Mouse (Mus musculus): ENCODE data around the gene Smim22. TPM values are rescaled to one million over a fixed set of nuclear protein-coding genes. Genes with fewer than 3 reads are reported as not detected.

Gene Smim22
- total RNA-seq, 2 experiments from 2014 or later: not detected

DNA sequence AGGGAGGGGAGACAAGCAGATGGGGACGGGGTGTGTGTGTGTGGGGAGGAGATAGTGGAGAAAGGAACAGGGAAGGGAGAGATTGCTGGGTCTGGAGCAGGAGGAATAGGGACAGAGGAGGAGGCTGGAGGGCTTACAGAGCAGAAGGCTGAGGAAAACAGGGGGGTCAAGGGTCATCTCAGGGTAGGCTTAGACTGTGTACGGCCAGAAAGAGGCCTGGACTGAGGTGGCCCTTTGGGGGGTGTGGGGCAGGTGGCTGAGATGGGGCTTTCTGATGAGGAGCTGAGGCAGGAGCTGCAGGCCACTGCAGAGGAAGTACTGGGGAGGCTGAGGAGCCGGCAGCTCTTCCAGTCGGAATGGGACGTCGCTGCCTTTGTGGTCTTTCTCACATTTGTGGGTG lies 404 bp downstream of the Smim22 start:
- no peak for ATAC-seq (ENCODE audit: poor library complexity, severe bottlenecking)

DNA sequence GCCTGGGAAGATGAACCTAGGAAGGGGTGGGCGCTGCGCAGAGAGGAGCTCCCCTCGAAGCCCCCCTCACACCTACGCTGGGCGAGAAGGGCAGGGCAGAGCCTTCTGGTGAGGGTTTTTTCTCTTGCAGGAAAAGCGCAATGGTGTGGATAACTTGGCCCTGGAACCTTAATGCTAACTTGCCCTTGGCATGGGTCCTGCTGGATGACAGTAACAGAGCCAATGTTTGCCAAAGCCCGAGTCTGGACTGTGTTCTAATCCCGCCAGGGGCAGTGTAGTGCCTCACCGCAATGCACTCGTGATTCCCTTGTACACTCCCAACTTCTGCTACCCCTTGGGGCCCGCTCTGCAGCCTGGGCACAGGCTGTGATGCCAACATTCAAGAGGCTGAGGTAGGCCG lies 988 bp downstream of the Smim22 start:
- no peak for ATAC-seq (ENCODE audit: poor library complexity, severe bottlenecking)

- ATAC-seq (ENCODE audit: poor library complexity, severe bottlenecking): no peak
Measured at GRCm38 (mm10) chr16:5010371-5010935, 3.4 kb downstream of the Smim22 start.

DNA sequence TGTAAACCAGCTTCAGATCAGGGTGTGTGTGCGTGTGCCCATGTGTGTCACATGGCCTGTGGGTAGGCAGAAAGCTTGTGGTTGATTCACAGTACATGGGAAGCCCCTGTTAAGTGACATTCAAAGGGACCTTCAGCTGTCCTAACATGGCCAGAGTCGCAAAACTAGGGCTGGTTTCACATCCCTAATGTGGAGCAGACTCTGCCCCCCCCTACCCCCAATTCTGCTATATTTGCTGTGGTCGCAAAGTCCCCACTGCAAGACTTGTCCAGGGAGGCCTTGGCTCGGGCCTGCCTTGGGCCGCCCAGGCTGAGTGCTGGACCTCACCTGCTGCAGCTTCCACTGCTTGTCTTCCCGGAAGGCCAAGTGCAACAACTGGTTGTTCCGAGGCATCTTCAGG lies 4.2 kb downstream of the Smim22 start:
- ATAC-seq (ENCODE audit: poor library complexity, severe bottlenecking): 0 out of 2 replicates have a peak, but pooled peaks have one; percentile 0

DNA sequence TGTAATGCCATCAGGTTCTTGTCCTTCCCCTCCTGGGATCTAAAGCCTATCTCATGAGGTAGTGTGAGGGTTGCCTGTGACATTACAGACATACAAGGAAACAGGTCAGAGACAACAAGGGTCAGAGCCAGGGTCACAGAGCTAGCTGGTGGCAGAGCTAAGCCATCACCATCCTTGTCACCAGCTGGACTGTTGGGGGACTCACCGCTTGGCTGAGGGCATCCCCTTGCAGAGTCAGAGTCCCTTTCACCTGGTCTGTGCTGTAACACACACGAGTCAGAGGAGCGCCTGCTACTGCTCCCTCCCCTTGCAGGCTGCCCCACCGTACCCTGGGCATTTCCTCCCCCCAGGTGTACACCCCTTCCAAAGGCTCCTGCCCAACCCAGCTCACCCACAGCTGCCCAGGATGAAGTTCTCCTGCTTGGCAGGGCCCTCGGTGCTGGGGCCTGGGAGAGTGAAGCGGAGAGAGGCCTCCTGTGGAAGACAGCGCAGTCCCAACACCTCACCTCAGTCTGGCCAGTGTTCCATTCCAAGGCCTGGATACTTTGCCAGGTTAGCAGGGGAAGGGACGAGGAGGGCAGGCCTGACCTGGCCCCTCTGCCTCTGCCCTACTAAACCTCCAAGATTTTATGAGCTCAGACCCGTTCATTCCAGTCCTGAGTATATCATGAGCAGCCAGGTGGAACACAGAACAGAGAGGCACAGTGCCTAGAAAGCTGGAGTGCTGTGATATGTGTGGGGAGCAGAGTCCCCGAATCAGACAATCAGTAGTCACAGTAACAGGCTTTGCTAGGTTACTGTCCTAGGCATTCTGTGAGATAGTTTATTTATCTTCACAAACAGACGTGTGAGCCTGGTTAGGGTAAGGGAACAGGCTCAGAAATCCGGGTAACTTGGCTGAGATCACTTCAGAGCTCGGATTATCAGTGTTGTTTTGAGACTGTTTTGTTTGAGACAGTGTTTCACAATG lies 5.2 kb downstream of the Smim22 start:
- no peak for ATAC-seq (ENCODE audit: poor library complexity, severe bottlenecking)

GRCm38 (mm10) chr16:5013054-5013838 lies 6.2 kb downstream of the Smim22 start, which contains the start of gene Rogdi:
TSS of gene Rogdi (minus strand) at chr16:5013553.
- ATAC-seq (ENCODE audit: poor library complexity, severe bottlenecking): peak; percentile 91

- ATAC-seq (ENCODE audit: poor library complexity, severe bottlenecking): no peak
Measured at GRCm38 (mm10) chr16:5014578-5014977, 7.5 kb downstream of the Smim22 start.

DNA sequence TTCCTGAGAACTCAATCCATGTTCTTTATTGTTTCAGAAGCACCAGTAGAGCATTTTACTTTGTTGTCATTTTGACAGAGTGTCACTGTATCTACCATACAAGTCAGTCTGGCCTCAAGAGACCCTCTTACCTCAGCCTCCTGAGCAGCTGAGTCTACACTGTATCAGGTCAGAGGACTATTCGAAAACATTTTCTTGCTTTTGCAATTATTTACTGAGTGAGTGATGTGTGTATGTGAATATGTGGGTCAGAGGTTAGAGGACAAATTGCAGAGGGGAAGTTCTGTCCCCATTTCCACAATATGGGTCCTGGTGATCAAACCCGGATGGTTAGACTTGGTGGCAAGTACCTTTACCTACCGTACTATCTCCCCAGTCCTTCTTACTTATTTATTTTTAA lies 16.9 kb downstream of the Smim22 start:
- no peak for ATAC-seq (ENCODE audit: poor library complexity, severe bottlenecking)

- ATAC-seq (ENCODE audit: poor library complexity, severe bottlenecking): peak; percentile 100
Measured at GRCm38 (mm10) chr16:5029847-5030246, 22.8 kb downstream of the Smim22 start.

DNA sequence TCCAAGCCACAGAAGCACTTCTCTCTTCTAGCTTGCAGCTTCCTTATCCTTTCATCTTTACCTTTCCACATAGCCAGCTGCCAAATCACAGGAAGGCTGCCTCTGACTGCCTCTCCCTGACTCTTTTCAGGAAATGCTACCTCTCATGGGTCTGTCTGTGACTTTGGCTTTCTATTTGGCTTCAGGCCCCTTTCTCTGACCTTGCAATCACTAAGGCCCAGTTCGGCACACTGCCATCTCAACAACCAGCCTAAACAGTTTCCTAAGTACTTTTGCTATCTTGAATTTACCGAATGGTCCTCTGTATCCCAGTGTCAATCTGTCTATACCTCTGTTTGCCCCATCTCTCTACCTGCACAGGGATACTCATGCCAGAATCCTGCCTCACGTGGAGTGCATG lies 28.5 kb downstream of the Smim22 start:
- peak; percentile 47; the same call in 1 of the 2 replicates for ATAC-seq (ENCODE audit: poor library complexity, severe bottlenecking)

GRCm38 (mm10) chr16:5036649-5037234 lies 29.7 kb downstream of the Smim22 start:
- ATAC-seq (ENCODE audit: poor library complexity, severe bottlenecking): no peak

DNA sequence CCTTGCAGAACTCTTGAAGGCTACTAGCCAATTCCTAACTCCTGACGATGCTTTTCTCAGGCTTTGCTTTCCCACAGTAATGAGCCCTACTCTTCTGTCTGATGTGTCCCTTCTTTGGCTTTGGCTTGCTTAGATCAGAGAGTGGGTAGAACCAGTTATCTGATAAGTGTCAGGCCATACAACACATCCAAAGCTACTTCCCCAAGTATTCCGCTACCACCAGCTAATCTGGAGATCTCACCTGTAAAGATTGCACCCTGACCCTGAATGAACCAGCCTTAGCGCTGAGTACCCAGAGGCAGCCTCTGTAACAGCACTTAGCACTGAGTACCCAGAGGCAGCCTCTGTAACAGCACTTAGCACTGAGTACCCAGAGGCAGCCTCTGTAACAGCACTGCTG lies 38.2 kb downstream of the Smim22 start:
- no peak for ATAC-seq (ENCODE audit: poor library complexity, severe bottlenecking)

DNA sequence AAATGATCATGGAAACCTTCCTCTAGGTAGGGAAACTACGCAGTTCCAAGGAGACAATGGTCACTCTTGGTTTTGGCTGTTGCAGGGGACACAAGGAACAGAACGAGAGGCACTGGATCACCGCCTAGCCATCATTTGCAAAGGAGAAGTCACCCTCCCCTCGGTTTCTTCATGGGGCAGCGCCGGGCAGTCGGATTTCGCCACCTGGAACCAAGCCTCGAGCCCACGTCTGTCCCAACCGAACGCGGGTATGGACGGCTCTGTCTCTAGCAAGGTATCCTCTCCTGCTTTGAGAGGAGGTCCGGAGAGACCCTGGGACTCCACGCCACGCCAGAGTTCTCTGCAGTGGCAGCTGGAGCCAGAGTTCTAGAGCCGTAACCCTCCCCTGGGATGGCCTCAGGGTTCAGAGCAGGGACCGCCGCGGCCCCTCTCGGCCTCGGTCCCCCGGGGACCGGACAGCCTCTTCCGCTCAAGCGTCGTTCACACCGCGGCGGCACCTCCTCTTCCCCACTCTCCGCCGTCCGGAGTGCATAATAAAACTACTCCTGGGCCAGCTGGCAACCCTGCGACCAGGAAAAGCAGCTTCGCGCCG lies 42.2 kb downstream of the Smim22 start:
- ATAC-seq (ENCODE audit: poor library complexity, severe bottlenecking): peak; percentile 59

DNA sequence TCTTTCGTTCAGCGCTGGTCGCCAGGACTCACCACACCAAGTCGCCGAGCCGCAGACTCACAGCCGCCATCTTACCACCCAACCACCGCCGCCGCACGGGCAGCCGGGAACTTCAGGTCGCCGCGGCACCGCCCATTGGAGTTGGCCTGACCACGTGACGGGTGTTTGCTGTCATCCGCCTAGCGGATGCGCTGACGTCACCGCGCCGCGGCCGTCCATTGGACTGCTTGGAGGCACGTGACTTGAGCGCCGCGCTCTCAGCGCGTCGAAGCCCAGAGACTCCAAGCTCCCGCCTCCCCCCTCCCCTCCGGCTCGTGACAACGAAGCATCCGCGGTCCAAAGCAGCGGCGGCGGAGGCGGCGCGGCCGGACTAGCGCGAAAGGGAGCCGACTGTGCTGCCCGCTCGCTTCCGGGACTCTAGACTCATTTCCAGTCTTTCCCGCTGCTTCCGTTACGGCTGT lies 42.7 kb downstream of the Smim22 start, which contains the start of the genes Glyr1 and Ubn1:
Glyr1 (minus strand) TSS at position 90 of the 461 bp plus-strand sequence.
Ubn1 (plus strand) TSS at position 284 of the 461 bp plus-strand sequence.
- peak; percentile 86 for ATAC-seq (ENCODE audit: poor library complexity, severe bottlenecking)

DNA sequence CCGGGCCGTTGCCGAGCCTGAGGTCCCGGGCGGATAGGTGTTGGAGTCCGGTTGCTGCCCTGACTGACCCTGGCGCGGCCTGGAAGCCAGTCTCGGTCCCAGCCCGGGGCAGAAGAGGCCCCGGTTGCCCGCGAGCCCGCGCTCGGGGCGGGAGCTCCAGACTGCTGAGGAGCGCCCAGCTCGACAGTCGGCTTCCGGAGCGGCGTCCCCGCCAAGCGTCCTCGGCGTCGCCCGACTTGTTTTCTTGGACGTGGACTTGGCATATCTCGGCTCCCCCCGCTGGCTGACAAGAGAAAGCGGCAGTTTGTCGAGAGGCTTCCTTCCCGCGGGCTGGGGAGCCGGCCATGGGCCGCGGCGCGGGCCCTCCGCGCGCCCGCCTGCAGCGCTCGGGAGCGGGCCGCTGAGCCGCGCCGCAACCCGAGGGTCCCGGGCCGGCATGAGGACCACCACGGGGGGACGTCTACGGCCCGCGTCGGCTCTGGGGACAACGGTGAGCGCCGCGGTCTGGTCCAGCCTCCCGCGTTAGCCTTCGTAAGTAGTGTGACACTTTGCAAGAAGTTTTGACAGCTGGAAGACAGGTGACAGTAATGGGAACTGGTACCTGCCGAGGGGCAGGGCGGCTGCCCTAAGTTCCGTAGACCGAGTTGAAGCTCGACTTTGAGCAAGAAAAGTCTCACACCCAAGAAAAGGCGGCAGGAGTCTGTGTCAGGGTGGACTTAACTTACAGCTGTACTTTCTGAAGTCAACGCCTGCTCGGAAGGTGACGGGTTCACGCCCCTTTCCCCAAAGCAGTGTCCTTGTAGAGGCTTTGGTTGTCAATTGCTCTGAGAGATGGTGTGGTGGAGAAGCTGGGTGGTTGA lies 43.4 kb downstream of the Smim22 start:
- peak; percentile 18 for ATAC-seq (ENCODE audit: poor library complexity, severe bottlenecking)
